Mouse (Mus musculus) neural tube, embryonic 10.5 days (tissue): ENCODE measurements around the gene Emc10.

Experiments
- DNase-seq: peaks from one replicate; pipeline ENCODE4 v3.0.0-alpha.2; 2017; ENCODE audit warnings: low spot score; ENCODE audit errors: extremely low spot score

The Emc10 gene

GRCm38 (mm10) chr7:44463556-44464225 is 32.6 kb downstream of the Emc10 start:
- no peak for DNase-seq

GRCm38 (mm10) chr7:44463056-44463425 is 33.3 kb downstream of the Emc10 start:
- no peak for DNase-seq

GRCm38 (mm10) chr7:44462218-44463055 is 33.9 kb downstream of the Emc10 start:
- DNase-seq, result peak; percentile 74

GRCm38 (mm10) chr7:44461503-44462217 is 34.7 kb downstream of the Emc10 start:
- DNase-seq, result no peak

GRCm38 (mm10) chr7:44460767-44461502 is 35.4 kb downstream of the Emc10 start:
- DNase-seq, result no peak

GRCm38 (mm10) chr7:44460067-44460466 is 36.3 kb downstream of the Emc10 start:
- DNase-seq, result no peak

- DNase-seq, result no peak
Measured at GRCm38 (mm10) chr7:44456302-44456701, 40.0 kb downstream of the Emc10 start.

- DNase-seq, result no peak
Measured at GRCm38 (mm10) chr7:44453256-44453655, 43.1 kb downstream of the Emc10 start.

- no peak for DNase-seq
Measured at GRCm38 (mm10) chr7:44446070-44446855, 50.1 kb downstream of the Emc10 start.

- no peak for DNase-seq
Measured at GRCm38 (mm10) chr7:44445528-44445923, 50.8 kb downstream of the Emc10 start.

GRCm38 (mm10) chr7:44444886-44445527 is 51.3 kb downstream of the Emc10 start:
- no peak for DNase-seq

- no peak for DNase-seq
Measured at GRCm38 (mm10) chr7:44443268-44444173, 52.8 kb downstream of the Emc10 start.

GRCm38 (mm10) chr7:44442407-44442821 is 53.9 kb downstream of the Emc10 start:
- peak; percentile 51 for DNase-seq

GRCm38 (mm10) chr7:44441648-44442109 is 54.6 kb downstream of the Emc10 start:
- peak; percentile 41 for DNase-seq

GRCm38 (mm10) chr7:44441180-44441579 is 55.1 kb downstream of the Emc10 start:
- DNase-seq, result no peak

GRCm38 (mm10) chr7:44440479-44440878 is 55.9 kb downstream of the Emc10 start:
- no peak for DNase-seq
